Mouse (Mus musculus) kidney, adult 9 months (tissue): Measurements from ENCODE around the gene Isyna1.
"Not testable (repeated sequence)": the region's sequence is repeated elsewhere in the genome, so short reads cannot be mapped to it uniquely, and the experiment has no call there.

ENCODE experiments used
- DNase-seq: peaks from one replicate; pipeline ENCODE4 v3.0.0; 2022

Isyna1 gene

DNA sequence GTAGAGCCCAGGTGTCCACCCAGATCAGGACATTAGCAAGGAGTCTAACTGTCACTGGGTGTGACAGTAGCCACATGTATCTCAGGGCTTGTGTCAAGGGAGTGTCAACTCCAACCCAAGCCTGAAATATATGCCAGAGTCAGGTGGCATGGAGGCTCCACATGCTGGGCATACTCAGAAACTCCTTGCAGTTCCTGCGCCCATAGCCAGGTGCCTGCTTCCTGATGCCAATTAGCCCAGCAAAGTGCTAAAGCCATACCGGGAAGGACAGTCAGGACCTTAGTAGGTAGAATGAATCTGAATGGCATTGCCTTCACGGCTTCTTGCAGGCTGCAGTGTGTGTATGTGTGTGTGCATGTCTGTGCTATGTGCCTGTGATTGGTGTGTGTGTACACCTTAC, 17.0 kb upstream of the Isyna1 start:
- DNase-seq: no peak

DNA sequence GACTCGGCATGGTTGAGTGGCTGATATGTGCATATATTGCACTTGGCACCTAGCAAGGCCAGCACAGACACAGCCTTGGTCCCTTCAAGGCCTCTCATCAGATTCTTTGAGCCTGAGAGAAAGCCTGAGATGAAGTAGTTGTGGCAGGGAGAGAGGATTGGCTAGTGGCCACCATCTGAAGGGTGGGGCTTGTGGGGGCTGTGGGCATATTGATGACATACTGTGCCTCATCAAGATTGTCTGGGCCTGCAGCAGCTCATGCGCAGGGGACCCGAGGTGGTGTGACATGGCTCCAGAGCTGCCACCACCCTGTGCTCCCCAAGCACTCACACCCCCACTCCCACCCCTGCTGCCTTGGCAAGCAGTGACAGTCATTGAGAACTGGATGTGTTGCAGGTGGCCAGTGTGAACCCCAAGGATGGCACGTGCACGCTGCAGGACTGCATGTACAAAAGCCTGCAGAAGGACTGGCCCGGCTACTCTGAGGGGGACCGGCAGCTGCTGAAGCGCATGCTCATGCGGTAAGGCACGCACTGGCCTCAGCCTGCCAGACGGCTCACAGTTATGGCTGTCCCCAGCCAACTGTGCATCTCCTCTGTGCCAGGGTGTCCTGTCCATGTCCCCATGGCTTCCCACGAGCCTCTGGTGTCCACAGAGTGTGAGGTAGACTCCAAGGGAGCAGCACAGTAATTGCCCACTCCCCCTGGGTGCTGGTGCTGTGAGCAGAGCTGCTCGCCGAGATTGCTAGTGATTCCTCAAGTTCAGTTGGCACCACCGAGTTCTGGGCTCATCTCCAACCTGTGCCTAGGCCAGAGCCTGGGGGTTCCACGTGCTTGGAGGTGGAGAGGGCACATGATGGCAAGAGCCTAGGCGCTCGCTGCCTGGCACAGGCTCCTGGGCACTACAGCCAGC, 10.4 kb upstream of the Isyna1 start:
- no peak for DNase-seq

- DNase-seq: no peak
These were observed 9.4 kb upstream of the Isyna1 start for GRCm38 (mm10) chr8:70584606-70585257.

DNA sequence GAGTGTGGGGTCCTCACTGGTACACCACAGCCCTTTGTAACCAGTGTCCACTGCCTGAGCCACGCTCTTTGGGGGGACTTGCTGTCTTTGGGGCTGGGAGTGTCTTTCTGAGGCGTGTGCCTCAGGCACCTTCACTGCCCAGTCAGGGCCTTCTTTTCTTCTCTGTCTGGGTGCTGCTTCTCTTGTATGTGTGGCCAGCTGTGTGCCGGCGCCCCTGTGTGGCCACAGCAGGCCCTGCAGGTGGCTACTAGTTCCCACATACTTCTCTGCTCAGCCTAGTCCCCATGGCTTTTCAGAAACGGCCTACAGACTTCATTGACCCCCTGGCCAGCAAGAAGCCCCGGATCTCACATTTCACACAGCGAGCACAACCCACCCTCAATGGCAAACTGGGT, 8.9 kb upstream of the Isyna1 start:
- peak; percentile 77 for DNase-seq

DNA sequence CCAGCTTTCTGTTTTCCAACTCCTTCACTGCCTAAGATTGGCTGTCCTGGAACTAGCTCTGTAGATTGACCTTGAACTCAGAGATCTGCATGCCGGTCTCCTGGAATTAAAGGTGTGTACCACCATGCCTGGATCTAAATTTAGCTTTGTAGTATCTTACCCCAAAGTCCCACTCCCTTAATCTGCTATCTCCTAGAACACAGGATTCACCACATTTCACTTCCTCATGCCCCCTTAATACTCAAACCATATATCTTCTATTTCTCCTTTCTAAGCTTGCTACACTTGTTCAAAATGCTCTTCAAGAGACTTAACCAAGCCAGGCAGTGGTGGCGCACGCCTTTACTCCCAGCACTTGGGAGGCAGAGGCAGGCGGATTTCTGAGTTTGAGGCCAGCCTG, 6.2 kb upstream of the Isyna1 start:
- DNase-seq: not testable (repeated sequence)

GRCm38 (mm10) chr8:70591569-70591968, 2.6 kb upstream of the Isyna1 start:
- DNase-seq: no peak

DNA sequence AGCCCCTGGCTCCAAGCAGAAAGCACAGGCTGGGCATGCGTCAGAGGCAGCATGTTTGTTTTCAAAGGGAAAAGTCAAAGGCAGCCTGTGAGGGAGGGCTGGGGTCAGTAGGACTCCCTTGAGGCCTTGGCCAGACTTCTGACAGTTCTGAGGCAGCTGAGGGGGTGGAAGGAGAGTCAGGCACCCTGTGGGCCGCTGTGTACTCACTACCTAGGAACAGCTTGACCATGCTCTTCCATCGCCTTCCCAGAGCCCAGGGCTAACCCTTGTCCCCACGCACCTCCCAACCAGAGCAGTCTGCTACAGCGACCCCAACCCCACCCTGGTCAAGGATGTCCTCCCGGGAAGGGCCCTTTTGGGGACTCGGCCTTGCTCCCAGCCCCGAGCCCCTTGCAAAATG, 1.0 kb upstream of the Isyna1 start:
- no peak for DNase-seq

DNA sequence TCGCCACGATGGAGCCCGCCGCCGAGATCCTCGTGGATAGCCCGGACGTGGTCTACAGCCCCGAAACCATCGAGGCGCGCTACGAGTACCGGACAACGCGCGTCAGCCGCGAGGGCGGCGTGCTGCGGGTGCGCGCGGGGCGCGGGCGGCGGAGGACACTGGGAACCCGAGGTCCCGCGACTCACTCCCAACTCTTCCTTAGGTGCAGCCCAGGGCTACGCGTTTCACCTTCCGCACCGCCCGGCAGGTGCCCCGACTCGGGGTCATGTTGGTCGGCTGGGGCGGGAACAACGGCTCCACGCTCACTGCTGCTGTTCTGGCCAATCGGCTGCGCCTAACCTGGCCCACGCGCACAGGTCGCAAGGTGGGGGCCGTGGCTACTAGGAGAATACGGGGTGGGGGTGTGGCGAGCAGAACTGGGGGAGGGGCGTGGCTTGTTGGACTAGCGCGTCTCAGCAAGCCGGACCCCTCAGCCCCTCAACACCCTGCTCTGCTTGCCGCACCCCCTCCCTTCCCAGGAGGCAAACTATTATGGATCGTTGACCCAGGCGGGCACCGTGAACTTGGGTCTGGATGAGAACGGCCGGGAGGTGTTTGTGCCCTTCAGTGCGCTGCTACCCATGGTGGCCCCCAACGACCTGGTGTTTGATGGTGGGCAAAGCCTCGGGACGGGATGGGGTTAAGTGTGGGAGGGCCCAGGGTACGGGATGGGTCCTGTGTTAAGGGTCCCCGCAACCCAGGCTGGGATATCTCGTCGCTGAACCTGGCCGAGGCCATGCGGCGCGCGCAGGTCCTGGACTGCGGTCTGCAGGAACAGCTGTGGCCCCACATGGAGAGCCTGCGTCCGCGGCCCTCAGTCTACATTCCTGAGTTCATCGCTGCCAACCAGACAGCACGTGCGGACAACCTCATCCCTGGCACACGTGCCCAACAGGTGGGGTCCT, 720 bp downstream of the Isyna1 start:
- peak; percentile 49 for DNase-seq

- no peak for DNase-seq
These were observed 1.6 kb downstream of the Isyna1 start for GRCm38 (mm10) chr8:70595811-70596210.

DNA sequence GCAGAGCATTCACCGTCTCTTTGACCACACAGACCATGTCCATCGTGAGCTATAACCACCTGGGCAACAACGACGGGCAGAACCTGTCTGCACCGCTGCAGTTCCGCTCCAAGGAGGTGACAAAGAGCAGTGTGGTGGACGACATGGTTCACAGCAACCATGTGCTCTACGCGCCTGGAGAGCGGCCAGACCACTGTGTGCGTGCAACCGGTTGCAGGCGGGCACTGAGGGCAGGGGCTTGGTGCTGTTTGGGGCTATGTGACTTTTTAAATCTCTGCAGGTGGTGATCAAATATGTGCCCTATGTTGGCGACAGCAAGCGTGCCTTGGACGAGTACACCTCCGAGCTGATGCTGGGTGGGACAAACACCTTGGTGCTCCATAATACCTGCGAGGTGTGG, 2.0 kb downstream of the Isyna1 start:
- DNase-seq: no peak

DNA sequence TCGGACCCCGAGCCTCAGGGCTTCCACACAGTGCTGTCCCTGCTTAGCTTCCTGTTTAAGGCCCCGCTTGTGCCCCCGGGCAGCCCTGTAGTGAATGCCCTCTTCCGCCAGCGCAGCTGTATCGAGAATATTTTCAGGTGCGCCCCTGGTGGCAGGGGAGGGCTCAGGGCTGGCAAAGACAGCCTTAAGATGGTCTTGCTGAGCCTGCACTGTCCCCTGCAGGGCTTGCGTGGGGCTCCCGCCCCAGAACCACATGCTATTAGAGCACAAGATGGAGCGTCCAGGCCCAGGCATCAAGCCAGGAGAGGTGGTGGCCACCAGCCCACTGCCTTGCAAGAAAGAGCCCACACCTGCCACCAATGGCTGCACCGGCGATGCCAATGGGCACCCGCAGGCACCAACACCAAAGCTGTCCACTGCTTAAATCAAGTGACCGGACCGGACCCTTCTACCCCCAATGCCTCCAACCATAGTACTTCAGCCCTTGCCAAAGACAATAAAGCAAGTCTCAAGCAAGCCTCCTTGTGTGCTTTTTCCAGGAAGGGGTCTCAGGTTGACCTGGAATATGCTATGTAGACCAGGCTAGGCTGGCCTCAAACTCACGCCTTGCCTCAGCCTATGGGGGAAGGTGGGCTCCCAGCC, 2.7 kb downstream of the Isyna1 start:
- DNase-seq: no peak

- DNase-seq: no peak
These were observed 3.5 kb downstream of the Isyna1 start for GRCm38 (mm10) chr8:70597417-70598272.

GRCm38 (mm10) chr8:70598283-70598682, 4.1 kb downstream of the Isyna1 start:
- peak; percentile 90 for DNase-seq

- DNase-seq: no peak
These were observed 4.5 kb downstream of the Isyna1 start for GRCm38 (mm10) chr8:70598722-70599121.

DNA sequence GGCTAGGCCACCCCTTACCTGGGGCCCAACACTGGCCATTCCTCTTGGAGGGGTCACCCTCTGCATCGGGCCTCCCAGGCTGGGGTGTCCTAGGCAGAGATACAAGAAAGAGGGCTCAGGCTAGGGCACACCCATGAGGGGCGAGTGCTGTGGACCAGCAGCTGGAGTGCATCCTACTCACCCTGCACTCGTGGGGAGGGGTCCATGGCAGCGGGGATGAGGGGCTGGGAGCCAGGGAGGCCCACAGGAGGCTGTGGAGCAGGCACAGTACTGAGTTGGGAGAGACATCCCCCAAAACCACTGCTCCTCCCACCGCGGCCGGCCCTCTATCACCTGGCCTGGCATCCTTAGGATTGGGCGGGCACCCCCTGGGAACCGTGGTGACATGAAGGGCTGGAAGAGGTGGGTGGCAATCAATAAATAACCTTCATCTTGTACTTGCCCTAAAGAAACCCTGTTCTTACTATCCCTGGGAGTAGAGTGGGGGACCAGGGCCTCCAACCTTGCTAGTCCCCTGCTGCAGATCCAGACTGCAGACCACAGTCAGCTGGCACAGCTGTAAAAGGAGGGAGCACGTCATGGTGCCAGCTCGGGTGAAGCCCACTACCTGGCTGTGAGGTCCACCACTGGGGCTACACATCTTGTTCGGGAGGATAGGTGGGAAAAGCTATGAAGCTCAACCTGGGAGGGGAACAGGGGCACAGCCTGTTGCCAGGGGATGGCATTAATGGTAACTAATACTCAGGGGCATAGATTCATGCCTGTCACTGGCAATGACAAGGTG, 5.5 kb downstream of the Isyna1 start:
- no peak for DNase-seq

- DNase-seq: peak; percentile 66
These were observed 6.5 kb downstream of the Isyna1 start for GRCm38 (mm10) chr8:70600473-70601270.

DNA sequence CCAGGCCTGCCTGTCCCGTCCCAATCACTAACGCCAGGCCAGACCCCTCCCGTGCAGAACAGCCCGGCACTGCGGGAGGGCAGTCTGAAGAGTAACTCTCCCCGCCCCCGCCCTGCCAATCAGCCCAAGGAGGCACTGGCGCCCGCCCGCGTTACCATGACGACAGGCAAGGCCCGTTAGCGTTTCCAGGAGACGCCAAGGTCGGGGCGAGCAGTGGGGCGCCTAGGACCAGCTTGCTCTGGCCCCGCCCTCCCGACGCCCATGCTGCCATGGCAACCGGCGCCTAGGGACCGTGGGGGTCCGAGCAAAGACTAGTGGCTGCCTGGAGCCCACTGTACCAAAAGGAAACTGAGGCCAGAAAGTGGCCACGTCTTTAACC, 7.1 kb downstream of the Isyna1 start:
- peak; percentile 84 for DNase-seq

GRCm38 (mm10) chr8:70602139-70602811, 8.1 kb downstream of the Isyna1 start:
- no peak for DNase-seq

- DNase-seq: no peak
These were observed 10.4 kb downstream of the Isyna1 start for GRCm38 (mm10) chr8:70604558-70604957.
